Mouse (Mus musculus) embryonic facial prominence, embryonic 11.5 days (tissue): ENCODE results near the gene Nutm2. TPM values are rescaled to one million over a fixed set of nuclear protein-coding genes. Genes with fewer than 3 reads are reported as not detected.

ENCODE experiments used
- polyA plus RNA-seq: library from polyadenylated mRNA; unstranded; fragments of >200 nt; fragmentation: Nextera tagmentation; extraction: Ambion mirVana; gene quantifications from 2 replicates; pipeline ENCODE4 v1.2.1, GENCODE M21; 2014

Nutm2 gene
- polyA plus RNA-seq, 1 experiment from 2014 or later = not detected

Other genes with a start within 250 kb of the Nutm2 start
- not detected in 2 replicates for gene Gm906, start 217.0 kb upstream of the Nutm2 start, polyA plus RNA-seq
- 29.7 and 33.3 TPM in 2 replicates for gene Fbxw17, start 49.4 kb upstream of the Nutm2 start, polyA plus RNA-seq
- not detected in 2 replicates for gene Gm47429, start 23.4 kb upstream of the Nutm2 start, polyA plus RNA-seq
- gene Gm904, start 175.9 kb downstream of the Nutm2 start, polyA plus RNA-seq = not detected in 2 replicates
- gene Gm8765, start 231.0 kb downstream of the Nutm2 start, polyA plus RNA-seq = not detected in 2 replicates